Mouse (Mus musculus) heart, adult 11 months (tissue): ENCODE measurements around the gene Arrdc1.
A peak's percentile ranks its signal among the peaks of the same experiment; 100 is the strongest.
"Not testable (repeated sequence)": the region's sequence is repeated elsewhere in the genome, so short reads cannot be mapped to it uniquely, and the experiment has no call there.

ENCODE experiments used
- DNase-seq: peaks from one replicate; pipeline ENCODE4 v3.0.0; 2022

Gene Arrdc1

GRCm38 (mm10) chr2:24935057-24935796 lies at the start of gene Arrdc1:
Gene Arrdc1, minus strand, starts transcription at chr2:24935252.
- peak; percentile 99 for DNase-seq

- no peak for DNase-seq
Measured at GRCm38 (mm10) chr2:24976960-24977359, 41.9 kb upstream of the Arrdc1 start.

- DNase-seq, result peak; percentile 99
Measured at GRCm38 (mm10) chr2:24975704-24976297, 40.7 kb upstream of the Arrdc1 start, which contains the start of gene Pnpla7. Gene Pnpla7, plus strand, starts transcription at chr2:24976033.

- DNase-seq, result peak; percentile 100
Measured at GRCm38 (mm10) chr2:24974906-24975703, 40.1 kb upstream of the Arrdc1 start, which contains the start of gene Mrpl41. Gene Mrpl41, minus strand, starts transcription at chr2:24975098.

GRCm38 (mm10) chr2:24974452-24974851 lies 39.4 kb upstream of the Arrdc1 start:
- DNase-seq, result not testable (repeated sequence)

GRCm38 (mm10) chr2:24970386-24970785 lies 35.3 kb upstream of the Arrdc1 start:
- DNase-seq, result no peak

GRCm38 (mm10) chr2:24962304-24963000 lies 27.4 kb upstream of the Arrdc1 start, which contains the start of gene Dph7:
Gene Dph7, plus strand, starts transcription at chr2:24962400.
- DNase-seq, result peak; percentile 98

- no peak for DNase-seq
Measured at GRCm38 (mm10) chr2:24960910-24961309, 25.9 kb upstream of the Arrdc1 start.

- DNase-seq, result no peak
Measured at GRCm38 (mm10) chr2:24952537-24953055, 17.5 kb upstream of the Arrdc1 start.

- no peak for DNase-seq
Measured at GRCm38 (mm10) chr2:24950189-24950535, 15.1 kb upstream of the Arrdc1 start.

- DNase-seq, result peak; percentile 100
Measured at GRCm38 (mm10) chr2:24949421-24950188, 14.6 kb upstream of the Arrdc1 start, which contains the start of gene Zmynd19. Gene Zmynd19, plus strand, starts transcription at chr2:24949792.

GRCm38 (mm10) chr2:24944304-24944703 lies 9.3 kb upstream of the Arrdc1 start:
- not testable (repeated sequence) for DNase-seq

- no peak for DNase-seq
Measured at GRCm38 (mm10) chr2:24942092-24942491, 7.0 kb upstream of the Arrdc1 start.

- no peak for DNase-seq
Measured at GRCm38 (mm10) chr2:24934441-24934963, 550 bp downstream of the Arrdc1 start.

- DNase-seq, result no peak
Measured at GRCm38 (mm10) chr2:24929593-24929992, 5.5 kb downstream of the Arrdc1 start.

GRCm38 (mm10) chr2:24929119-24929518 lies 5.9 kb downstream of the Arrdc1 start:
- DNase-seq, result no peak

- peak; percentile 91 for DNase-seq
Measured at GRCm38 (mm10) chr2:24927810-24928479, 7.1 kb downstream of the Arrdc1 start.

- peak; percentile 90 for DNase-seq
Measured at GRCm38 (mm10) chr2:24926965-24927358, 8.1 kb downstream of the Arrdc1 start.

GRCm38 (mm10) chr2:24926345-24926964 lies 8.6 kb downstream of the Arrdc1 start:
- DNase-seq, result no peak

GRCm38 (mm10) chr2:24925284-24925683 lies 9.8 kb downstream of the Arrdc1 start:
- peak; percentile 91 for DNase-seq
